Mouse (Mus musculus) layer of hippocampus, postnatal 36 days (tissue): ENCODE measurements around the gene Rflna. TPM values are rescaled to one million over a fixed set of nuclear protein-coding genes. Genes with fewer than 3 reads are reported as not detected.

ENCODE experiments used
- DNase-seq, 2 experiments: peaks; one replicate each; pipeline ENCODE4 v3.0.0; 2022
- total RNA-seq, 2 experiments: library from RNA; stranded (reverse); gene quantifications; 2 replicates each; pipeline ENCODE4 v1.2.3; 2021

Gene Rflna
- total RNA-seq, 2 experiments from 2014 or later, result 0.27 to 0.38 TPM

GRCm38 (mm10) chr5:125006896-125007295, 3.9 kb downstream of the Rflna start:
- DNase-seq, result no peak

- DNase-seq, result no peak
Measured at GRCm38 (mm10) chr5:125011166-125011565, 8.1 kb downstream of the Rflna start.

GRCm38 (mm10) chr5:125011628-125012027, 8.6 kb downstream of the Rflna start:
- DNase-seq, result no peak

- DNase-seq, result peak; percentile 57 to 61
Measured at GRCm38 (mm10) chr5:125014497-125014896, 11.5 kb downstream of the Rflna start.

- DNase-seq, result no peak
Measured at GRCm38 (mm10) chr5:125015066-125015465, 12.0 kb downstream of the Rflna start.

- no peak for DNase-seq
Measured at GRCm38 (mm10) chr5:125015576-125015975, 12.6 kb downstream of the Rflna start.

GRCm38 (mm10) chr5:125016421-125017242, 13.6 kb downstream of the Rflna start:
- no peak for DNase-seq

- DNase-seq, result no peak
Measured at GRCm38 (mm10) chr5:125017332-125017731, 14.3 kb downstream of the Rflna start.

GRCm38 (mm10) chr5:125019099-125019498, 16.1 kb downstream of the Rflna start:
- no peak for DNase-seq

- DNase-seq, result no peak
Measured at GRCm38 (mm10) chr5:125021298-125021697, 18.3 kb downstream of the Rflna start.

GRCm38 (mm10) chr5:125024002-125024401, 21.0 kb downstream of the Rflna start:
- no peak for DNase-seq

GRCm38 (mm10) chr5:125028371-125028770, 25.4 kb downstream of the Rflna start:
- peak; percentile 55 to 68 for DNase-seq

- DNase-seq, result no peak
Measured at GRCm38 (mm10) chr5:125028911-125029310, 25.9 kb downstream of the Rflna start.

- DNase-seq, result no peak
Measured at GRCm38 (mm10) chr5:125036483-125036882, 33.5 kb downstream of the Rflna start.

- no peak for DNase-seq
Measured at GRCm38 (mm10) chr5:125039377-125040027, 36.5 kb downstream of the Rflna start.

GRCm38 (mm10) chr5:125040128-125040584, 37.1 kb downstream of the Rflna start:
- no peak for DNase-seq

- no peak for DNase-seq
Measured at GRCm38 (mm10) chr5:125041578-125041977, 38.6 kb downstream of the Rflna start.

GRCm38 (mm10) chr5:125043448-125043847, 40.4 kb downstream of the Rflna start:
- DNase-seq, result no peak

- no peak for DNase-seq
Measured at GRCm38 (mm10) chr5:125045202-125045601, 42.2 kb downstream of the Rflna start.

GRCm38 (mm10) chr5:125046436-125046835, 43.4 kb downstream of the Rflna start:
- no peak for DNase-seq

- no peak for DNase-seq
Measured at GRCm38 (mm10) chr5:125049481-125049880, 46.5 kb downstream of the Rflna start.

GRCm38 (mm10) chr5:125052237-125052602, 49.2 kb downstream of the Rflna start:
- no peak for DNase-seq

- DNase-seq, result peak; percentile 49 to 58
Measured at GRCm38 (mm10) chr5:125052603-125053488, 49.8 kb downstream of the Rflna start.
